Mouse (Mus musculus) erythroblast, embryonic 14.5 days (primary cell): ENCODE measurements around the gene 5430419D17Rik.

Experiments
- GATA1 ChIP-seq: IDR thresholded peaks from 2 replicates; pipeline ENCODE4 v1.6.1; 2012; ENCODE audit warnings: low read length, inconsistent platforms, mixed read lengths
- TAL1 ChIP-seq: IDR thresholded peaks from 3 replicates; pipeline ENCODE4 v1.6.1; 2012; ENCODE audit warnings: low read length, inconsistent platforms, mixed read lengths

GRCm38 (mm10) chr7:131244993-131245392, 70.8 kb downstream of the 5430419D17Rik start:
- TF ChIP-seq TAL1 (no peak), GATA1 (no peak)
